Mouse (Mus musculus) right cerebral cortex, adult 18-20 months (tissue): ENCODE measurements around the gene Hist1h3e.

Experiments
- DNase-seq: peaks from one replicate; pipeline ENCODE4 v3.0.0; 2022; ENCODE audit warnings: mixed read lengths

Hist1h3e gene

DNA sequence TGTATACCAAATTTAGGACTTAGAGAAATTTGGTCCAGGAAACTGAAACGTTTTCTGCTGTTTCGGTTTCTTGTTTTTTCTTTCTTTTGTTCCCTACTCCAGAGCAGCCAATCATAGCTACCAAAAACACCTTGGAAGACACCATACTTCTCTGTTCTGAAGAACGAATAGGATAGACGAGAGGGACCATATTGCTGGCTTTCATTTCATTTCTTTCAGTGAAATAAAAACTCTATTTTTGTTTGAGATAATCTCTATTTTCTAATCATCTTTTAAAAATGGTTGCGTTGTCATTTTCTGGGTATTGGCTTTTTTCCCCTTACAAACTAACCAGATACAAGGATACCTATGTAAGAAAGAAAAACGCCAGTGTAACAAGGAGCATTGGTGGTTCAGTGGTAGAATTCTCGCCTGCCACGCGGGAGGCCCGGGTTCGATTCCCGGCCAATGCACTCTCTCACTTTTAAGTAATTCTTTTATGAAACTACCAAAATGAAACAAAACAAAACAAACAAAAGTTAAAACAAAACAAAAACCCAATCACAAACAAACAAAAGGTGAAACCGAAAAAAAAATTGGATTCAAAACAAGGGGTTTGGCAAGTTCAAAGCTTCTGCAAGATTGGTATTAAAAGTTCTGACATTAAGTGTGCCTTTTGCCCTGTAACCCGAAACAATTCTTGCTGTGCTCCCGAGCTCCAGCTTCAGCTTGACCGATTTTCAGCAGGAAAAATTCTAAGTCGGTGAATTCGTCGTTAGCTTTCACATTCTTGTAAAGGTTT lies 45.2 kb downstream of the Hist1h3e start:
- peak; percentile 66 for DNase-seq

DNA sequence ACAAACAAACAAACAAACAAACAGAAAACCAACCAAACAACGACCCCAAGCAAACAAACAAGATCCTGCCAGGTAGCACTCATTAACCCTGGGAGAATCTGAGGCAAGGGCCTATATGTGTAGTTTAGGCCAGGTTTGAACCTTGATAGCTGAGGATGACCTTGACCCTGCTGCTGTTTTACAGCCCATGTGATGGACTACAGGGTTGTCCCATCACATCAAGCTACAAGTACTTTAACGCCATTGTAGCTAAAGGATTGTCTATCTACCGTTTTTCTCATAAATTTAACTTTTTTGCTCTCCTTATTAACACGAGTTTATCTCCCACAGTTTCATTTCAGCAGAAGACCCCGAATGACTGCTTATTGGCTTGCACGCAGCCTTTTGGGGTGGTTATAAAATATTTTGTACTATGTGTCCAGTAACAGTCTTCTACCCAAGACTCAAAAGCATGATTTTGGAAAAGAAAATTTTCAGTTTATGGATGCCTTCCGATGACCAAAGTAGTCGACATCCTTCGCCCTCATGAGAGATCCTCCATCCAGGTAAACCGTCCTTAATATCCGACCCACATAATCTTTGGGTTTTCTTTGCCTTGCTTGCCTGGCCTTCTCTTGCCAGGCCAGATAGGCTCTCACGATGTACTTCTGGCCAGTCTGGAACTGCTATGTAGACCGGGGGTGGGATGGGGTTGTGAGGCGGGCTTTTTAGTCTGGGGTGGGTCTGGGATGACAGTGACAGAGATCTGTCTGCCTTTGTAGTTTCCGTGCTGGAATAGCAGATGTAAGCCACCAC lies 46.1 kb downstream of the Hist1h3e start:
- no peak for DNase-seq

DNA sequence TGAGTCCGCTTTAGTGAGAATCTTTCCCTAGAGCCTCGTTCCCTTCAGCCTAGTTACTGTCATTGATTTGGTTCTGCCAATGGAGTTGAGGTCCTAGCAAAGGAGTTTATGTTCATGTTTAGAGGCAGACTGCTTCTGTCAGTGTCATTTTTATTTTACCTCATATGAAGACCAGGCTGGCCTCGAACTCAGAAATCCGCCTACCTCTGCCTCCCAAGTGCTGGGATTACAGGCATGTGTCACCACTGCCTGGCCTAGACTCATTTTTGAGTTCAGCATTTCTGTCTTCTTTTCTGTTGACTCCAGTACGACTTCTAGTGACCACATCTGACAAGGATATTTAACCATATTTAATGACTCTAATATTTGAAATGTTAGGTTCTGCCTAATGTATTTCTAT lies 46.9 kb downstream of the Hist1h3e start:
- no peak for DNase-seq

DNA sequence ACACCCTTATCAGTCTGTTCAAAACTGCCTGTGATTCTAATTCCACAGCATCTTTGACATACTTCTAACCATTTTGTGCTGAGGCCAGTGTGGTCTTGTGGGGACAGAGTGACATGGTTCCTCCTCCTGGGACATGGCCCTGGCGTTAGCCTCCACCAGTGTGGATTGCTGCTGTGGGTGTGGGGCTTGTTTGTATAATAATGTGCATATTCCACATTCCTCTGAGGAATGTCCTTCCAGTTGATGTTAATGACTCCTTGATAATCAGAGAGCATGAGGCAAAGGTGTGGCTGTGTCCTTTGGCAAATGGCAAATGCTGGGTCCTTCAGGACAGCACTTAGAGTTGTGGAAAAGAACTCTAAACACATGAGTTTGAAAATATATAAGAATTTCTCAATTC lies 48.7 kb downstream of the Hist1h3e start:
- no peak for DNase-seq
